Mouse (Mus musculus) spleen, postnatal 36 days (tissue): ENCODE results near the gene Btrc.

ENCODE experiments used
- DNase-seq, 2 experiments: peaks; one replicate each; pipeline ENCODE4 v3.0.0; 2022; ENCODE audit warnings: low spot score in 2 of 2, mixed read lengths in 1 of 2

Gene Btrc

GRCm38 (mm10) chr19:45428146-45428545, 64.6 kb downstream of the Btrc start:
- no peak for DNase-seq

- no peak for DNase-seq
Measured at GRCm38 (mm10) chr19:45430971-45431633, 67.6 kb downstream of the Btrc start.

- no peak for DNase-seq
Measured at GRCm38 (mm10) chr19:45432351-45432750, 68.8 kb downstream of the Btrc start.

GRCm38 (mm10) chr19:45436019-45436418, 72.5 kb downstream of the Btrc start:
- peak; percentile 53 to 66 for DNase-seq

- no peak for DNase-seq
Measured at GRCm38 (mm10) chr19:45437175-45437574, 73.6 kb downstream of the Btrc start.

- DNase-seq = no peak
Measured at GRCm38 (mm10) chr19:45438191-45438590, 74.7 kb downstream of the Btrc start.

- no peak for DNase-seq
Measured at GRCm38 (mm10) chr19:45438928-45439846, 75.7 kb downstream of the Btrc start.

- no peak for DNase-seq
Measured at GRCm38 (mm10) chr19:45440554-45441175, 77.1 kb downstream of the Btrc start.

GRCm38 (mm10) chr19:45441717-45442116, 78.2 kb downstream of the Btrc start:
- no peak for DNase-seq

- peak; percentile 32 to 69 for DNase-seq
Measured at GRCm38 (mm10) chr19:45445253-45445933, 81.9 kb downstream of the Btrc start.

GRCm38 (mm10) chr19:45446631-45447030, 83.1 kb downstream of the Btrc start:
- DNase-seq = no peak

- no peak for DNase-seq
Measured at GRCm38 (mm10) chr19:45447222-45447621, 83.7 kb downstream of the Btrc start.

- DNase-seq = no peak
Measured at GRCm38 (mm10) chr19:45447886-45448285, 84.4 kb downstream of the Btrc start.

- no peak for DNase-seq
Measured at GRCm38 (mm10) chr19:45454391-45454790, 90.9 kb downstream of the Btrc start.

GRCm38 (mm10) chr19:45456896-45457295, 93.4 kb downstream of the Btrc start:
- no peak for DNase-seq

- no peak for DNase-seq
Measured at GRCm38 (mm10) chr19:45458702-45459101, 95.2 kb downstream of the Btrc start.

GRCm38 (mm10) chr19:45459931-45460665, 96.6 kb downstream of the Btrc start:
- no peak for DNase-seq

- peak in 1 of 2 experiments; percentile 20 for DNase-seq
Measured at GRCm38 (mm10) chr19:45460749-45461736, 97.5 kb downstream of the Btrc start.

GRCm38 (mm10) chr19:45469760-45470159, 106.2 kb downstream of the Btrc start:
- DNase-seq = no peak
